Mouse (Mus musculus): ENCODE data around the gene Meis1.

- TF ChIP-seq POLR2A (IDR thresholded peaks at IDR 0.05; ENCODE audit: insufficient read depth, low read depth, low read length) (no peak), CTCF (IDR thresholded peaks at IDR 0.05; ENCODE audit: insufficient read depth, low read depth, low read length) (no peak)
Observed at GRCm38 (mm10) chr11:18992796-18993195, 26.0 kb downstream of the Meis1 start.
